Mouse (Mus musculus) ES-E14 (cell line): ENCODE measurements at regions not wholly inside any gene's neighbourhood (a gene's known extent, or its start where the extent isn't known, plus 50 kb on each side); places are given as distances from the start of the nearest gene placed in this dataset.

Experiments
- DNase-seq: peaks from one replicate; pipeline ENCODE4 v3.0.0-alpha.2; 2013; ENCODE audit warnings: low read depth, low spot score
- H3K27ac ChIP-seq: 2 replicates; pipeline ENCODE4 v1.5.1; 2012; ENCODE audit warnings: low read depth, mild to moderate bottlenecking, low read length, moderate library complexity, mixed read lengths; ENCODE audit not compliant: poor library complexity, insufficient read depth, severe bottlenecking
- H3K36me3 ChIP-seq: 2 replicates; pipeline ENCODE4 v1.6.1; 2012; ENCODE audit warnings: mild to moderate bottlenecking, low read length, moderate library complexity, mixed read lengths; ENCODE audit not compliant: control insufficient read depth, poor library complexity, insufficient read depth, severe bottlenecking
- H3K4me1 ChIP-seq, 2 experiments: fragments of 150-350 bp in 1 of 2; sonication (generic) in 1 of 2; 2 replicates each; pipeline ENCODE4 v1.6.1; 2012; ENCODE audit warnings: low read length in 2 of 2, mild to moderate bottlenecking in 1 of 2, mixed read lengths in 1 of 2; ENCODE audit not compliant: control insufficient read depth in 2 of 2, insufficient read depth in 2 of 2, poor library complexity in 1 of 2
- H3K4me3 ChIP-seq, 2 experiments: fragments of 150-350 bp in 1 of 2; sonication (generic) in 1 of 2; 2 replicates each; pipeline ENCODE4 v1.5.1; 2012; ENCODE audit warnings: low read length in 2 of 2, low read depth in 1 of 2, mild to moderate bottlenecking in 1 of 2, mixed read lengths in 1 of 2; ENCODE audit not compliant: insufficient read depth in 1 of 2, poor library complexity in 1 of 2, severe bottlenecking in 1 of 2
- H3K9ac ChIP-seq: 2 replicates; pipeline ENCODE4 v1.6.1; 2012; ENCODE audit warnings: low read depth, mild to moderate bottlenecking, low read length, mixed read lengths; ENCODE audit not compliant: poor library complexity, insufficient read depth, severe bottlenecking
- H3K9me3 ChIP-seq: fragments of 150-350 bp; sonication (generic); 2 replicates; pipeline ENCODE4 v1.6.1; 2012; ENCODE audit warnings: low read depth, mild to moderate bottlenecking, low read length; ENCODE audit not compliant: control insufficient read depth, insufficient read depth
- CHD2 ChIP-seq: IDR thresholded peaks from 2 replicates; pipeline ENCODE4 v1.6.1; 2014; ENCODE audit warnings: mild to moderate bottlenecking, low read depth, low read length, inconsistent platforms
- HCFC1 ChIP-seq: IDR thresholded peaks from 2 replicates; pipeline ENCODE4 v1.6.1; 2012; ENCODE audit warnings: low read length, inconsistent platforms, borderline replicate concordance; ENCODE audit not compliant: insufficient read depth
- MAFK ChIP-seq: IDR thresholded peaks from 2 replicates; pipeline ENCODE4 v1.6.1; 2014; ENCODE audit warnings: mild to moderate bottlenecking, low read depth, low read length, inconsistent platforms; ENCODE audit not compliant: insufficient read depth
- ZC3H11A ChIP-seq: IDR thresholded peaks from 2 replicates; pipeline ENCODE4 v1.6.1; 2012; ENCODE audit warnings: low read depth, mild to moderate bottlenecking, inconsistent platforms, low read length, borderline replicate concordance
- ZNF384 ChIP-seq: IDR thresholded peaks from 2 replicates; pipeline ENCODE4 v1.6.1; 2012; ENCODE audit warnings: low read depth, low read length, inconsistent platforms
- in situ Hi-C, 2 experiments: fragments of 600-800 bp; cut with MboI; formaldehyde crosslinking; loops; one replicate each; pipeline ENCODE4 v1.15.1; 2025; ENCODE audit warnings: low sequenced_read_pairs in 2 of 2, inconsistent platforms in 1 of 2; ENCODE audit not compliant: unreplicated experiment in 2 of 2

GRCm38 (mm10) chr3:70321161-70321657 is 313.8 kb downstream of the Otol1 start:
- DNase-seq: no peak
- H3K4me3 ChIP-seq: no peak overlapping the region
- H3K36me3 ChIP-seq: no peaks in the 10 kb centered on the region
- H3K9ac ChIP-seq: no peak overlapping the region
- H3K27ac ChIP-seq: no peak overlapping the region
- H3K4me1 ChIP-seq: no peaks in the 10 kb centered on the region
- no peaks in the 10 kb centered on the region for H3K9me3 ChIP-seq
- no peak for TF ChIP-seq CHD2
- TF ChIP-seq ZNF384: no peak
- no peak for TF ChIP-seq ZC3H11A
- no peak for TF ChIP-seq MAFK
- no peak for TF ChIP-seq HCFC1
- in situ Hi-C loops: no loop called here

GRCm38 (mm10) chr3:70324692-70325091 is 317.3 kb downstream of the Otol1 start:
- Histone ChIP-seq H3K4me3 (no peak overlapping the region), H3K9me3 (no peaks in the 10 kb centered on the region), H3K27ac (no peak overlapping the region), H3K36me3 (no peaks in the 10 kb centered on the region), H3K9ac (no peak overlapping the region), H3K4me1 (no peaks in the 10 kb centered on the region)
- TF ChIP-seq CHD2 (no peak), ZC3H11A (no peak), MAFK (no peak), HCFC1 (no peak), ZNF384 (no peak)
- no peak for DNase-seq
- in situ Hi-C loops: no loop called here
